Mouse (Mus musculus) heart, embryonic 11.5 days (tissue): ENCODE measurements around the gene Pik3cg. TPM values are rescaled to one million over a fixed set of nuclear protein-coding genes. Genes with fewer than 3 reads are reported as not detected.

Experiments used
- ATAC-seq: fragments of 200-750 bp; cut with Nextera tagmentation; replicated peaks from 2 replicates; pipeline ENCODE4 v1.8.0; 2017; ENCODE audit warnings: moderate library complexity; ENCODE audit not compliant: insufficient number of reproducible peaks, low FRiP score, low TSS enrichment
- H3K27ac ChIP-seq: fragments of 300-500 bp; sonication (generic); 2 replicates; pipeline ENCODE4 v1.5.1; 2014; ENCODE audit warnings: mild to moderate bottlenecking, low read depth, low read length
- H3K27me3 ChIP-seq: fragments of 300-500 bp; sonication (generic); 2 replicates; pipeline ENCODE4 v1.6.1; 2014; ENCODE audit warnings: mild to moderate bottlenecking, low read length, mixed read lengths; ENCODE audit not compliant: control insufficient read depth, insufficient read depth
- H3K36me3 ChIP-seq: fragments of 300-500 bp; sonication (generic); 2 replicates; pipeline ENCODE4 v1.6.1; 2014; ENCODE audit warnings: mild to moderate bottlenecking, low read length, moderate library complexity, mixed read lengths; ENCODE audit not compliant: control insufficient read depth, insufficient read depth
- H3K4me1 ChIP-seq: fragments of 300-500 bp; sonication (generic); 2 replicates; pipeline ENCODE4 v1.6.1; 2014; ENCODE audit warnings: low read length; ENCODE audit not compliant: control insufficient read depth, insufficient read depth
- H3K4me2 ChIP-seq: fragments of 300-500 bp; sonication (generic); 2 replicates; pipeline ENCODE4 v1.6.1; 2014; ENCODE audit warnings: mild to moderate bottlenecking, moderate library complexity
- H3K4me3 ChIP-seq: fragments of 300-500 bp; sonication (generic); 2 replicates; pipeline ENCODE4 v1.5.1; 2014; ENCODE audit warnings: low read depth, low read length
- H3K9ac ChIP-seq: fragments of 300-500 bp; sonication (generic); 2 replicates; pipeline ENCODE4 v1.6.1; 2014; ENCODE audit warnings: mild to moderate bottlenecking, low read depth, low read length, moderate library complexity
- H3K9me3 ChIP-seq: fragments of 300-500 bp; sonication (generic); replicated peaks from 2 replicates; pipeline ENCODE4 v1.6.1; 2016; ENCODE audit warnings: low read length; ENCODE audit not compliant: control insufficient read depth
- WGBS: fragments of 180-500 bp; shearing (Covaris S2); extraction: QIAGEN DNeasy Blood & Tissue Kit; methylation state at CpG from one replicate; pipeline ENCODE4 v1.1.7; 2014; ENCODE audit not compliant: insufficient replicate concordance; 5-methylcytosine and 5-hydroxymethylcytosine counted together
- polyA plus RNA-seq: library from polyadenylated mRNA; unstranded; fragments of >200 nt; fragmentation: Nextera tagmentation; extraction: Ambion mirVana; gene quantifications from 2 replicates; pipeline ENCODE4 v1.2.1, GENCODE M21; 2014

Gene Pik3cg
- polyA plus RNA-seq, 1 experiment from 2014 or later = 1.5 TPM

GRCm38 (mm10) chr12:32127599-32128507 is 80.6 kb downstream of the Pik3cg start:
- no peak overlapping the region for H3K9ac ChIP-seq
- H3K4me2 ChIP-seq = peak overlapping the region; percentile 27; the same call in 1 of the 2 replicates
- H3K4me3 ChIP-seq = no peak overlapping the region
- ATAC-seq = no peak
- no peaks in the 10 kb centered on the region for H3K9me3 ChIP-seq
- 32% methylated on average over 14 of the region's 14 CpGs for WGBS
- H3K27me3 ChIP-seq = no peaks in the 10 kb centered on the region
- no peaks in the 10 kb centered on the region for H3K36me3 ChIP-seq
- H3K4me1 ChIP-seq = peaks cover 16% of the 10 kb centered on the region
- H3K27ac ChIP-seq = no peak overlapping the region

GRCm38 (mm10) chr12:32127158-32127557 is 81.3 kb downstream of the Pik3cg start:
- no peak for ATAC-seq
- H3K9ac ChIP-seq = no peak overlapping the region
- WGBS = 52% methylated on average over 2 of the region's 2 CpGs
- H3K27ac ChIP-seq = no peak overlapping the region
- no peaks in the 10 kb centered on the region for H3K36me3 ChIP-seq
- H3K9me3 ChIP-seq = no peaks in the 10 kb centered on the region
- H3K4me1 ChIP-seq = peaks cover 16% of the 10 kb centered on the region
- no peak overlapping the region for H3K4me2 ChIP-seq
- no peak overlapping the region for H3K4me3 ChIP-seq
- no peaks in the 10 kb centered on the region for H3K27me3 ChIP-seq

- Histone ChIP-seq H3K4me2 (no peak overlapping the region), H3K4me1 (peaks cover 16% of the 10 kb centered on the region), H3K27ac (0 out of 2 replicates have a peak overlapping the region, but pooled peaks have one; percentile 91), H3K9me3 (no peaks in the 10 kb centered on the region), H3K27me3 (no peaks in the 10 kb centered on the region), H3K9ac (no peak overlapping the region), H3K4me3 (no peak overlapping the region), H3K36me3 (no peaks in the 10 kb centered on the region)
- WGBS = 74% methylated on average over 2 of the region's 2 CpGs
- no peak for ATAC-seq
These were observed 84.0 kb downstream of the Pik3cg start for GRCm38 (mm10) chr12:32124456-32124855.

- peak overlapping the region; percentile 22 for H3K4me2 ChIP-seq
- H3K27ac ChIP-seq = peak overlapping the region; percentile 91
- no peaks in the 10 kb centered on the region for H3K36me3 ChIP-seq
- H3K9me3 ChIP-seq = no peaks in the 10 kb centered on the region
- ATAC-seq = no peak
- peaks cover 16% of the 10 kb centered on the region for H3K4me1 ChIP-seq
- WGBS = 68% methylated on average over 8 of the region's 8 CpGs
- no peaks in the 10 kb centered on the region for H3K27me3 ChIP-seq
- no peak overlapping the region for H3K9ac ChIP-seq
- no peak overlapping the region for H3K4me3 ChIP-seq
These were observed 84.4 kb downstream of the Pik3cg start for GRCm38 (mm10) chr12:32124030-32124429.

GRCm38 (mm10) chr12:32123559-32123958 is 84.9 kb downstream of the Pik3cg start:
- Histone ChIP-seq H3K27ac (peak overlapping the region; percentile 91), H3K4me3 (no peak overlapping the region; the same call in 1 of the 2 replicates), H3K36me3 (no peaks in the 10 kb centered on the region), H3K27me3 (no peaks in the 10 kb centered on the region), H3K9me3 (no peaks in the 10 kb centered on the region), H3K4me1 (peaks cover 16% of the 10 kb centered on the region), H3K9ac (peak overlapping the region; percentile 59; the same call in 1 of the 2 replicates), H3K4me2 (peak overlapping the region; percentile 45)
- ATAC-seq = peak; percentile 77
- WGBS = 27% methylated on average over 5 of the region's 5 CpGs

Other genes starting within 250 kb of the Pik3cg start
- gene Prkar2b, start 147.4 kb downstream of the Pik3cg start, polyA plus RNA-seq = 20.6 and 20.7 TPM in 2 replicates
- gene Ccdc71l, start 170.0 kb upstream of the Pik3cg start, polyA plus RNA-seq = 3.9 and 4.2 TPM in 2 replicates